Mouse (Mus musculus) gastrocnemius, adult 8-10 months (tissue): ENCODE measurements around the gene Slc7a10. TPM values are rescaled to one million over a fixed set of nuclear protein-coding genes. Genes with fewer than 3 reads are reported as not detected.
A peak's percentile ranks its signal among the peaks of the same experiment; 100 is the strongest.

Source experiments
- DNase-seq, 2 experiments: peaks; one replicate each; pipeline ENCODE4 v3.0.0; 2022; ENCODE audit warnings: low spot score in 2 of 2
- total RNA-seq, 4 experiments: library from RNA; stranded (reverse); gene quantifications; 2 replicates each; pipeline ENCODE4 v1.2.4; 2022

The Slc7a10 gene
- 1 to 10 TPM in 3 of 4 experiments, under 1 TPM in 1; 0.82 to 3.1 (median 1.9) TPM for total RNA-seq

DNA sequence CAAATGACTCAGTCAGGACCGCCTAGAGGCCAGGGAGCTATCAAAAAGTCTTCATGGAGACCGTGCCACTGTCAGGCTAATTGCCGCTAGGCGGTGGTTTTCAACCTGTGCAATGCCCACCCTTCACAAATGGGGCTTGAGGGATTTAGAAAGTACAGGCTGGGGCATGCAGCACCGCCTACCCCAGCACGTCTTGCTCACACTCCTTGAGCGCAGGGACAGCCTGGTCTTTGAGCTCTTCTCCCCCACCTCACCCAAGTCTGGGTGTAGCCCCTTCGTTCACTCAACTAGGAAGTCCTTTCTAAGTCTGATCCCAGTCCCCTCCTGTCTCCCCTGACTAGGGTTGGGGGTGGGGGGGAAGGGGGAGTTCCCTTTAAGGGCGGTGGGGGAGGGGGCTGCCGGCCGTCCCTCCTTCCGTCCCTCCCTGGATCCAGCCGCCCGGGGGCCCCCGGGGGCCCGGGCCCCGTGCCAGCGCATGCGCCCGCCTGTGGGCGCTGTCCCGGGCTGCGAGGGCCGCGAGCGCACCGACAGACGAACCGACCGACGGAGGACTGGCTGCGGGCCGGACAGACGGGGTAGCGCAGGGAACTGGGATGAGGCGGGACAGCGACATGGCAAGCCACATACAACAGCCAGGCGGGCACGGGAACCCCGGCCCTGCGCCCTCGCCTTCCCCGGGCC lies at the start of gene Slc7a10:
TSS of gene Slc7a10 (plus strand) at position 497 of the 681 bp plus-strand sequence.
- no peak for DNase-seq

- DNase-seq = no peak
Measured at GRCm38 (mm10) chr7:35137524-35137923, 48.7 kb upstream of the Slc7a10 start.

DNA sequence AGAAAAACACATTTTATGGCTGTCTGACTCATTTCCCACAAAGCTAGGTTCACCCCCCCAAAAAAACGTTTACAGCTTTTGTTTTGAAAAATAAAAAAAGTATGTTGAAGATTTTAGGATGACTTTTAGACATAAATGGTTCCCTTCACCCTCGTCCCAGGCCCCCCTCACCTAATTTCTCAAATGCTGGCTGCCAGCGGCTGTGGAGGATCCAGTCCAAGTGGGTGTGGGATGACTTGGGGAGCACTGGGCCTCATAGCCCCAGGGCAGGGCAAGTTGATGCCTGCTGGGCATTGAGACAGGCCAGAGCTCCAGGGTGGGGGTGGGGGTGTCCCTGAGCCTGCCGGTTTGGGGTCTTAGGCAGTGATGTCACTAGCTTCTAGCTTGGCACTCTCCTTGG lies 47.7 kb upstream of the Slc7a10 start:
- no peak for DNase-seq

GRCm38 (mm10) chr7:35139880-35140279 lies 46.3 kb upstream of the Slc7a10 start:
- no peak for DNase-seq

- DNase-seq = no peak
Measured at GRCm38 (mm10) chr7:35141519-35141918, 44.7 kb upstream of the Slc7a10 start.

- DNase-seq = no peak
Measured at GRCm38 (mm10) chr7:35142522-35142921, 43.7 kb upstream of the Slc7a10 start.

DNA sequence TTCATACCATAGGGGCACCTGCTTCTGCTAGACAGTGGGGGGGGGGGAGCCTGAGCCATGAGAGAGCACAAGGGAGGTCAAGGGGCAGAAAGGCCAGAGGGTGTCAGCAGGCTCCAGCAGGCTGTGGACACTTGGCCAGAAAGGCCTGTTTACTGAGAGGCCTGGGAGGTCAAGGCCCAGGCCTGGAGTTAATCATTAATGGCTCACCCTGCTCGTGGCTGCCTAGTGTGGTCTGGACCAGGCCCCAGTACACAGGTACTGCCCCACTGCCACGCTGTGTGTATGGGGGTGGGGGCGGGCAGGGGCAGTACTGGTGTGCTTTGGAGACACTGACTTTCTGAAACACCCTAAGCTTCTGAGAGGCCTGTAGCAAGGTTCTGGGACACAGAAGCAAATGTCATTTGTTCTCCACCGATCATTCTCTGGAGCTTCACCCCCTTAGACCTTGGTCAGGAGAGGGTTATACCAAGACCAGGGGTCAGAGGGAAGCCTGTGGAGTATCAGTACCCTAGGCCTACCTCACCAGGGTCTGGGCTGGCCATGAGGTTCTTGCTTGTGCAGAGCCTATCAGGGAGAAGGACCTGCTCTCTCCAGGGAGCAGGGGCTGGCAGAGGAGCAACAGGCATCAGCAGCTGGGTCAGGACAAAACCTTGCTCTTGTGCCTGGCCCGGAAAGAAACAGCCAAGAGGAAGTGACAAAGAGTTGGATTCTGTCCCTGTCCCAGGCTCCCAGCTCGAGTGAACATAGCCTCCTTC lies 42.1 kb upstream of the Slc7a10 start:
- DNase-seq = no peak

- DNase-seq = no peak
Measured at GRCm38 (mm10) chr7:35145068-35145467, 41.1 kb upstream of the Slc7a10 start.

GRCm38 (mm10) chr7:35146269-35146668 lies 39.9 kb upstream of the Slc7a10 start:
- DNase-seq = peak in 1 of 2 experiments; percentile 60

DNA sequence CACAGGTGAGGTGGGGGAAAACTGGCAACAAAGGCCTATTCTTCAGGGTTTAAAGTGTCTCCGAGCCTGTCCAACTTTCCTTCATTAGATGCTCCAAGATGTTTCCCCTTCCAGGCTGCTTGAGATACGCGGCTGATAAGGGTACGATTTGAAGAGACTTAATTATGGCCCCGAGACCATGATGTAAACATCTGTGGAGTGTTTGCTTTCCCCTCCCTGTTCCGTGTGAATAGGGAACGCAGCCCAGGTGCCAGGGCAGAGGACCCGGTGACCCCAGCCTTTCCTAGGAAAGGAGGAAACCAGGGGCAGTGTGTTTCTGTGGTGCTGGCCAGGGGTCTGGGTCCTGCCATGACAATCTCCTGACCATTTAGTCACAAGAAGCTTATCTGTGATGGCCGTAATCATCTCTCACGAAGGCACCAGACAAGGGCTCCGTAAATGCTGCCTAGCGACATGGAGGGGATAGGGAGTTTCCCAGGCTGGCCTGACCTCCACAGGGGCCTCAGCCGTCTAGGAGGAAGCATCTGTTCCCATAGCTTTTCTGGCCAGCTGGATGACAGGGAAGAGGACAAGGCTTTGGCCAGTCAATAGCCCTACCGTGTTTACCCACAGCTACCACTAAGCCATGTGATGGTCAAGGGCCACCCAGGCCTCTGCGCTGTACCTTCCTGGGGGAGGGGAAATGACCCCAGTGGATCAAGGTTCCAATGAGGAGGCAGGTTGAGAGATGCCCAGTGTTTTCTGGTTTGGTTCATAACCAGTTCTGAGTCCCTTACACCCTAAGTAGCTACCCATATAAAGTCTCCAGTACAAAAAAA lies 36.4 kb upstream of the Slc7a10 start:
- DNase-seq = no peak

GRCm38 (mm10) chr7:35150860-35151259 lies 35.3 kb upstream of the Slc7a10 start:
- no peak for DNase-seq

DNA sequence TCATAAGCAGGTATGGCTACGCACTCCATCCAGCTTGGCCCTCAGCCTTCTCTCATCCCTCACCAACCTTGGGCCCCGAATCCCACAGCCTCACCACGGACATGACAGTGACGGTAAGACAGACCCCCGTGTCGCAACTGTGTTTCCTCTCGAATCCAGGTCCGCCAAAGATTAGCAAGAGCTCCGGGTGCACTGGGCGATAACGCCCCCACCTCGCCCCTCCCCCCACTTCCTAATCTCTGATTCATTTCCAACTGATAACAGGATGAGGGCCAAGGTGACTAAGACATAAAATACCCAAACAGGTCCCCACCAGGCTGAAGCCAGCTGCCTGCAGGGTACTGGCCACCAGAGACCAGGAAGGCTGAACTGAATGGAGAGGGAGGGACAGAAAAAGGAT lies 31.7 kb upstream of the Slc7a10 start:
- no peak for DNase-seq

- DNase-seq = no peak
Measured at GRCm38 (mm10) chr7:35156561-35157477, 29.4 kb upstream of the Slc7a10 start.

GRCm38 (mm10) chr7:35157512-35157911 lies 28.7 kb upstream of the Slc7a10 start:
- DNase-seq = no peak

GRCm38 (mm10) chr7:35162443-35162842 lies 23.7 kb upstream of the Slc7a10 start:
- no peak for DNase-seq

DNA sequence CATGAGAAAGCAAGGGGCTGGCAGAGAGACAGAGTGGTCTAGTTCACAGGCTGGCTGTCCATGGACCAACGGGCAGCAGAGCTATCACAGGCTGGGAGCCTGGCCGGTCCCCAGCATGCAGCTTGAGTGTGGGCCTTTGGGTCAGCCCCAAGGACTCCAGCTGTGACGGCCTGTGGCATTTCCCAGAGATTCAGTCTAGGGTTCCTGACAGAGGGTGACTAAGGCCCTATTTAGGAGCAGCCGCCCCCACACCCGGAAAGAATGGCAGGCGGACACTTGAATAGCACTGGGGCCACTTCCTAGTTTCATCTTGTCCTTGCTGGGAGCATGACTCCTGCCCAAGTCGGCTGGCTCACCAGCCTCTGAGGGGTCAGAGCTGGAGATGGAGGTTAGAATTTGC lies 22.6 kb upstream of the Slc7a10 start:
- DNase-seq = no peak

- DNase-seq = no peak
Measured at GRCm38 (mm10) chr7:35164131-35164530, 22.1 kb upstream of the Slc7a10 start.

DNA sequence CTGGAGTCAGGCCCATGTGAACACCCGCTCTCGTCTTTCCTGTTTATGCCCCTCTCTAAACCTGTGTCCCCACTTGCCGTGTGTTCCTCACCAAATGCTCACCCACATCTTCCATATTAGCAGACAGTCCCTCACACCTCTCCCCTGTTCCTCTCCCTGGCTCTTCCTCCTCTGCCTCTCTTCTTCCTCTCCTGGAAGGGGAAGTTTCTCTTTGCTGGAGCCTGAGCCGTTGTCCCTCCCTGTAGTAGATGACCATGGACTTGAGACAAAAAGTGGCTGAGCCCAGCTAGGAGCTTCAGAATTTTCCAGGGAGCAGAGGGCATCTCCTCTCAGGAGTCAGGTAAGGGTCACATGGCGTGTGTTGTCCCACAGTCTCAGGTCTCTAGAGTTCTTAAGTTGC lies 19.2 kb upstream of the Slc7a10 start:
- DNase-seq = no peak

DNA sequence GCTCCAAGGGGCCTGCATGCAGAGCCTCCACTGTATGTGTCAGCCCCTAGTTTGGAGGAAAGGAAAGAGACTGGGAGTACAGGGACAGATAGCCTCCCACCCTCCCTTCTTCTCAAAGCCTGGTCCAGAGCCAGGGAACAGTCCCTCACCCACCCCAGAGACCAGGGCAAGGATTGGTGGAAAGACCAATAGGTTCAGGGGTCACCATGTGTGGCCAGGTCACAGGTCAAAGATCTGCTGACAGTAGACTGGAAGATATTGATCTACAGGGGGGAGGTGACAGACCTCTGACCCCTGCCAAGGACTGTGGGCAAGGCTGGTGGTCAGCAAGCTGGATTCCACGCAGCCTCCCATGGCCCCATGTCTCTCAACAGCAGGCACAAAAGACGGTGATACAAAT lies 18.3 kb upstream of the Slc7a10 start:
- no peak for DNase-seq

DNA sequence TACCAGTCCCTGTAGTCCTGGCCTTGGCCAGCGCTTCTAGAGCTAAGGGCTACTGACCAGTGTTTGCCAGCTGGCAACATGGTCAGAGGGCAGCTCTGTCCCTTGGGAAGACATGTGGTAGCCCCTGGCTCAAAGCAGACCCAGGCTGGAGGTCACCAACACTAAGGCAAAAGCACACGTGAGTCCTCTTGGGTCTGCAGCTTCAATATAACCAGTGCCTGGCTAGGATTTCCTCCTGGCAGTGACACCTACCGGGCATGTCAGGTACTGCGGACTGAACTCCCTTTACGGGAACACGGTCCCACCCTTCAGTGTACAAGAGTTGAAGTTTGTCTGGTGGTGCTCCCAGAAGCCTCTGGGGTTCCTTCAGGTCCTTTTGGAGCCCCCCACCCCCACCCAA lies 16.8 kb upstream of the Slc7a10 start:
- peak; percentile 80 to 85 for DNase-seq

- peak; percentile 50 to 52 for DNase-seq
Measured at GRCm38 (mm10) chr7:35171867-35172382, 14.3 kb upstream of the Slc7a10 start.
